Mouse (Mus musculus) common myeloid progenitor, adult 5-6 weeks (primary cell): ENCODE measurements at regions not wholly inside any gene's neighbourhood (a gene's known extent, or its start where the extent isn't known, plus 50 kb on each side); places are given as distances from the start of the nearest gene placed in this dataset.

Experiments used
- ATAC-seq: replicated peaks from 2 replicates; pipeline ENCODE4 v1.8.0; 2016; ENCODE audit warnings: low read depth, mild to moderate bottlenecking, moderate TSS enrichment, inconsistent platforms; ENCODE audit not compliant: poor library complexity, severe bottlenecking

DNA sequence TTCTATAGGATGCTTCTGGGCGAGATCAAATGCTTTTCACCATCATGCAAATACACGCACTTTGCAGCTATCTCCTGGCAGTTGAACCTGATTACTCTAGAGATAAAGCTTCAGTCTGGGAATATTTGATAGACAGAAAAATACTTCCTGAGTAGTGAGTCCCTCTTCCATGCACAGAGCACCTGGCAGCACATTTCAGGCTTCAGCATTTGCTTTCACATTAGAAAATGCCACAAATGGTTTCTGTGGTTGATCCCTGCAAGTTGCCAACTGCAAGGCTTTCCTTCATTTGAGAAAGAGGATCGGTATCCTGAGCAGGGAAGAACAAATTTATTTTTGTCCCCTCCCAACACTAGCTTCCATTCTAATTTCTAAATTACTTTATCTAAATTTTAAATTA, 155.5 kb upstream of the Negr1 start:
- ATAC-seq, result no peak

GRCm38 (mm10) chr3:156407112-156407511, 154.5 kb upstream of the Negr1 start:
- no peak for ATAC-seq

GRCm38 (mm10) chr3:156410126-156410525, 151.5 kb upstream of the Negr1 start:
- ATAC-seq, result peak; percentile 77

GRCm38 (mm10) chr3:156412757-156413156, 148.8 kb upstream of the Negr1 start:
- ATAC-seq, result no peak

DNA sequence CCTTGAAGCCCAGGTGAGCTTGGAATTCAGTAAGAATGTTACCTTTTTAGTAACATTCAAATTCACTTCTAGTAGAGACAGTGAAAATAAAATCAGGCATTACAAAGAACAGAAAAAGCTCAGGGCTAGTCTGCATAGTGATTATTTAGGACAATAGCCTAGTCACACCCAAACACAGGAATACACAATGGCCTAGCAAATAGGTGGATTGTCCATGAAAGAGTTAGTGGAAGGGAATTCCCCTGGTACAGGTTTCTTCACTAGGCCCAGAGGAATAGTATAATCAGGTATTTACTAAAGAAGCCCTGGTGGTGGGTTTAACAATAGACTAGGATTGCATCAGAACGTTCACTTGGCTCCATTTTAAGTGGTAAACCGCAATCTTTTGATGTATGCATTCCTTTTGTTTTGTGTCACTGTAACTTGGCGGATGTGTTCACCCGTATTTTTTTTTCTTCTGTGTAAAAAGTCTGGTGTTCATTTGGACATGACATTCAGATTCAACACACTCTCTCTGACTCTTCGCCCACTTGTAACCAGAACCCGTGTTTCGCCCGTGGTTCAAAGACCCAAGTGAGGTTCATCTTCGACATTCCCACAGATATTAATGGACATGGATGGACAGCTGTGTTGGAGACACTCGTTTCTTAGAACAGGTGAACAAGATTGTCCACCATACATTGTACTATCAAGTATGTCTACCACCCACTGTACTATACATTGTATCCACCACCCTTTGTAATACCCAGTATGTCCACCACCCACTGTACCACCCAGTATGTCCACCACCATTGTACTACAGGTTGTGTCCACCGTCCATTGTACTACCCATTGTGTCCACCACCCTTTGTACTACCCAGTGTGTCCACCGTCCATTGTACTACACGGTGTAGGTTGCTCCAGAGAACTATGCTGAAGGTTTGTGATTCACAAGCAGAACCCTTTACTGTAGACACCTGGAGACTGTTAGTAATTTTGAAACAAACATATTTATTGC, 146.9 kb upstream of the Negr1 start:
- no peak for ATAC-seq

DNA sequence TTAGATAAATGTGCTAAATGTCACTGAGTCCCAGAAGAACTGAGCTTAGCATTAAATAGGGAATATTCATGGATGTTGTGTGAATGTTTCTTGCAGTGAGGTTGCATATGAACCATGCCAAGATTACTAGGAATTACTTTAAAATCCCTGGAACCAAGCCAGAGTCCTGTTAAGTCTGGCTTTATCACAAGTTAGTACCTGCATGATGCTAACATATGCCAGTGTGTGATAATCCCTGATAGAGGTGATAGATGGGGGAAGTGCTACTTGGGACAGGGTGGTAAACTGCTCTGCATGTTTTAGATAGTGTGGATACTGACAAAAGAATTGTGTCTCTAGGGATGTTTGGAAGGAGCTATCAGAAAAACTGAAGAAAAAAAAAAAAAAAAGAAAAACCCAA, 143.5 kb upstream of the Negr1 start:
- no peak for ATAC-seq

- no peak for ATAC-seq
These were observed 138.5 kb upstream of the Negr1 start for GRCm38 (mm10) chr3:156423100-156423499.

DNA sequence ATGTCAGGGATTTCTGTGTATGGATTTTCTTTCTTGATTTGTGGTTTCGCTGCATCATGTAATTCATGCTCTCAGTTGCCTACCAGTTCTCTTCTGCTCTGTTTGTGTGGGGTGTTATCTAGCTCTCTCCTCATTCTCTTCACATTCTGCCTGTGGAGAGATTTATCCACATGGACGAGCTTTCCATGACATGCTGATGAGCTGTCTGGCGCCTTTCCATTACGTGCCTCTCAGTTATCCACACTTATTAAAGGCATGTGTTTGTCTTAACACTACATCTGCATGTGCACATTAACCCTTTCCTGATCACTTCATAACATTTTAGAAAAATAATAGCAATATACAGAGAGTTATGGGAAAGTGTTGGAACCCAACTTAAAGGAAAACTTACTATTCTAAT, 106.6 kb upstream of the Negr1 start:
- ATAC-seq, result no peak

GRCm38 (mm10) chr3:156463299-156463698, 98.3 kb upstream of the Negr1 start:
- peak; percentile 83 for ATAC-seq

GRCm38 (mm10) chr3:156465601-156466000, 96.0 kb upstream of the Negr1 start:
- no peak for ATAC-seq

- no peak for ATAC-seq
These were observed 88.9 kb upstream of the Negr1 start for GRCm38 (mm10) chr3:156472665-156473064.
